Mouse (Mus musculus): ENCODE data around the gene Prep.

The Prep gene

DNA sequence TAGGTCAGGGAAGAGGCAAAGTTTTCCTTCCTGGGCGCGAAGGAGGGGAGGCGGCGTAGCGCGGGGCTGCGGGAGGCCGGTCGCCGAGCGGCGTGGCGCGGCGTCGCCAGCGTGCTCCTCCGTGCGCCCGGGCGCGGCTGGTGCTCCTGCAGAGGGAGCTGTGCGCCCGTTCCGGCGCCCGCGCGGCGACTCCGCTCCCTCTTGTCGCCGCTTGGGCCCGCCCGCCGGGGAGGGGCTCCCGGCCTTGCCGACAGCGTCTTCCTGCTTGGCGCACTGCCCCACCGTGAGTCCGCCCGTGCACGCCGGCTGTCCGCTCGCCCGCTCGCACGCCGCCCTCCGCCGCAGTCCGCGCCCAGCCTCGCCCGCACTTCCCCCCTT, at the start of gene Prep:
Prep (plus strand) TSS at position 273 of the 378 bp plus-strand sequence.
- peak; percentile 92 to 97 for DNase-seq

DNA sequence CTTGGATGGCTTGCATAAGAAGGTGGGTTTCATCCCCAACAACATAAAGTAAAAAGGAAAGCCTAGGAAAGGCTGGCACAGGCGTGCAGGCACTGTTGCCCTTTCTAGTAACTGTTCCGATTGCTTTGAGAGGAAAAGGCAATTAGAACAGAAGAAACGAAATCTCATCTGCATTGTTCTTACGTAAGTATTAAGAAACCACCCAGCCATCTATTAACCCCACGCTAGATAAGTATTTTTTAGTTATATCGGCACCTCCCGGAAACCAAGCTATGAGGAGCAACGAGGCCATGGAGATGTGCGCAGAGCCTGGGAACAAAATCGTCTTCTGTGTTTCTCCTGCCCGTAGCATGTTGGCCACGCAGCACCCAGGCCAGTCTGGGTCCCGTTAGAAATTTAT, 49.7 kb upstream of the Prep start:
- no peak for DNase-seq

DNA sequence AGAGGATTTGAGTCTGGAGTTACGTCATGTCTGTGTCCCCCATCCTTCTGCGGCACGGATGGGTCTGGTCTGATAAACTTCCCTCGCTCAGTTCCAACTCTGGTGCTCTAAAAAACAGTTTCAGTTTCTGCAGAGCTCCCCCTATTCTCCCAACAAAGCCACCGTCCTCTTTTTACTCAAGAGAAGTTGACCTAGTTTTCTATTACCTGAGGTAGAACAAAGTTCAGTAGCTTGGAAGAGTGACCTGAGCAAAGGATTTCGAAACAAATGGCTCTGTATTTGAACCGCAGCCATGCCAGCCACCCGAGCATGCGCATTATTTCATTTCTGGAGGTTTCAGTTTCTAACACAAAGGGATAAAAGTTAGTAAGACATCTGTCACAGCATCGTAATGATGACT, 49.2 kb upstream of the Prep start:
- DNase-seq = no peak

DNA sequence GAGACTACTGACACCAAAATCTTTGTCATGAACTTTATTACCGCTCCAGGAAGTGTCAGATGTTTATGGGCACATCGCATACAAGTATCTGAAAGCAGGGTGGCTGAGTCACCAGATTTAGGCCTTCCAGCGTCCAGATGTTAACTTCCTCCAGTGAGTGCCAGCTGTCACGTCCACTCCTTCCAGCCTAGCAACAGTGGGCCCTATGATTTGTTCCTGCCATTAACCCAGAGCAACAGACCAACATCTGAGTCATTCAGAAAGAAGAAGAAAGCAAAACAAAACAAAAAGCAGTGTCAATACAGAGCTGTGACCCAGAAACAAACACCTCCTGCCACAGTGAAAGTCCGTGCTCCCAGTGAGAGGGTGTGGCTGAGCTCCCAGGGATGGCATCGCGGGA, 47.6 kb upstream of the Prep start:
- no peak for DNase-seq

DNA sequence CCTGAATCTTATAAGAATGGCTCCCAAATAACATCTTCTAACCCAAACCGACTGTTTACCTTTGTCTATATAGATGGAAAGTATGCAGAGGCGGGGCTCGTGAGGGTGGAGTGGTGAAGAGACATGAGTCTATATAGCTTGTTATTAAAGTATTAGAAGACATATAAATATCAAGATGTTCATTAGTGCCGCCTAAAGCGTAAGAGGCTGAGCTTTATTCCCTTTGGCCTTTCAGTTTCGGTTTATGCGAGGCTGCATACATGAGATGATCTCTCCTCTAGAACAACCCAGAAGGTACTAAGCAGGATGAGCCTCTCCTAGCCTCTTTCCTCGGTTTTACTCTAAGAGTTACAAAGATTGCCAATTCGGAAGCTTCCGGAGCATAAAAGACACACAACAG, 47.2 kb upstream of the Prep start:
- DNase-seq = no peak

DNA sequence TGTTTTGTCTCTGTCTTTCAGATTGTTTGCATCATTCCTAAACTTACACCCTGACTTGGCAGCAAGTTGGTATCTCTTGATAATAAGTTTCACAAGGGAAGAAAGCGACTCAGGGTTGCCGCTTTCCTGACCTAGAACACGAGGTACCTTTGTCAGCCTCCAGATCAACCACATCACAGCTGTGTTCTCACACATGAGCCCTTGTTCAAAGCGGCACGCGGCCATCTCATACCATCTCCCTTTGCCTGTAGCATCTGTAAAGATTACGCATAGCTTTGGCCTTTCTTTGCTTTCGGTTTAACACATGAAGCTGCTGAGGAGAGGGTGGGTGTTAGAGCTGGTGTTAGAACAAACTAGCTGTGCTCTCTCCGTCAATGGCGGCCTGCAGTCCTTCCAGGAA, 46.7 kb upstream of the Prep start:
- no peak for DNase-seq

DNA sequence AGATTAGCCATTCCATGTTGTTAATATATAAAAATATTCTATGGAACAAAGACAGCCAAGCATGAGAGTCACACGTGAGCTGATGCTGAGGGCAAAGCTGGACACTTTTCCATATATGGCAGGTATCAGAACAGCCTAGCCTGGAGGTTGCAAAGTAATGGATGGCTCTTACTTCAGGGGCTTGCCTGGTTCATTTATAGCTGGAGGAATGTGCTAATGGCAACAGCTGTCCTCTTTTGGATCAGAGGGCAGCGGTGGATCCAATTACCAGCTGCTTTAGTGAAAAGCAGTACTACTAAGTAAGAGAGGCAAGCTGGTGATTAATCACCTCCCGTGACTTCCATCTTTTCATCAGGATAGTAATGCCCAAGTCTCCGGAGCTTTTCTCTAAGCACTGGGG, 41.8 kb upstream of the Prep start:
- DNase-seq = no peak

DNA sequence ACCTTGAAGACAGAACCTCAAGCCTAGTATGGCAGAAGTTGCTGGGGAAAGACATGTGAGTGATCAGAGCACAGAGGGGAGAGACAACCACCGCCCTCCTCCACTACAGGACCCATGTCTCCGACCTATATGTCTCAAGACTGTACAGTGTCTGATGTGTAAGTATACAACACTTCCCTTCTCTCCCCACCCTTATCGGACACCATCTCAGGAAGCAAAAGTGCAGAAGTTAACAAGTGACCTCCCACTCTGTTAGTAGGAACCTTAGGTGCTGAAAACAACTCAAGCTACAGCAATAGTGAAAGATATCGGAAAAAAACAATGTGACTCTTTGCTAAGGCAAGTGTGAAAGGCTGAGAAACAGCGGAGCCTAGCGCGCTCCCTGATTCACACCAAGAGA, 40.1 kb upstream of the Prep start:
- no peak for DNase-seq

DNA sequence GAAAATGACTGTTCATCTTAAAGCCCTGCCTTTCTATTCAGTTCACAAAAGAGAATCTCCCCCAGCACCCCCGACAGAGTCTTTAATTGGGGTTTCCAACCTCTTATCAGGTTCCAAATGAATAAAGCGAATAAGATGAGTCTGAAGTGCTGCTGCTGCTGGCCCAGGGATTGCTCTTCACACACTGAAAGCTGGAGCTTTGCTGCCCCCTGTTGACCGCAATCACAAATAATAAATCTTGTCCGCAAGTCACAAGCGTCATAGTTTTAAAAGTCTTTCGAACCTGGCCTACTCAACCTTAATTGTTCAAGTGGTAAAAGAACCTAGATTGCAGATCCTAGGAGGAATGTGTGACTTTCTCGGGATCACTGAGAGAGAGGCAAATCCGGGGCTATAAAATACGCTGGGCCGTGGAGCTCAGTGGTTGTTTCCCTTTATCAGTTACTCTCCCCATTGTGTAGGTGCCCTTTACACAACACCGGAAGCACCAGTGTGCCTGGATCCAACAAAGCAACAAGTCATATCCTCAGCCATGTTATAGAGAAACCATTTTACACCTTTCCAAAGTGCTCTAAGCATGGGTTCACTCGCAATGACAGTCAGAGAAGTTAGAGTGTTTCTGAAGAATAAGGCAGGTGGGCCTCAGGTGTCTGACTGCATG, 21.6 kb upstream of the Prep start:
- peak; percentile 75 to 85 for DNase-seq

DNA sequence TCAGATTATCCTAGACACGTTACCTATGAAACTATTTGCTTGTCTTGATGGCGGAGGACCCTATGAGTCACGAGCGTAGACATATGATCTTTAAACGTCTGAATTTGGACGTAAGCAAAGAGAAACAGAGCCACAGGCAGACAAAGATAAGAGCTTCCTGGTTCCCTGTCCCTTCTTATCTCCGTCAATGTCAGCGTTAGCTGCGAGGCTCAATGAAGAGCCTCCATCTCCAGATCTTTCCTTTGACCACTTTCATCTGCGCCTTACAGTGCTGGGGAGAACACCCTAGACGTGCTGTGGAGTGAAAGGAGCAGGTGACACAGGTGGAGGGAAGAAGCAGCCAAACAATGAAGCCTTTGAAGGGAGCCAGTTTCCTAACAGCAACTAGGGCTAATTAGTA, 18.8 kb upstream of the Prep start:
- DNase-seq = no peak

DNA sequence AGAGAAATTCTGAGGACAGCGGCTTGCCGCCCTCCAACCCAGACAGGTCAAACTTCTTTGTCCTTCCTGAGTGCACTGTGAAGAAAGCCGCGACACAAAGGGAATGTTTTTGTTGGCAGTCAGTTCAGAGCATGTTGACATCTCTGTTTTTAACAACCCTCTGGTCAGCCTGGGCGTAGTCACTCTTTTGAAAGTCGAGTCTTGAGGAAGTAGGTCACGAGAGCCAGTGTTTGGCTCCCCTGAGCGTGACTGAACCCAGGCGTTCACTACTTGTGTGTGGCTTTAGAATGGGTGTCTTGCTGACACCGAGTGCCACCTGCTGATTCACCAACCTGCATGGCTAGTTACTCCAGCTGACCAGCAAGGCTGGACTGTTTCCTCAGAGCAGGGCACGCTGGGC, 18.4 kb upstream of the Prep start:
- no peak for DNase-seq

DNA sequence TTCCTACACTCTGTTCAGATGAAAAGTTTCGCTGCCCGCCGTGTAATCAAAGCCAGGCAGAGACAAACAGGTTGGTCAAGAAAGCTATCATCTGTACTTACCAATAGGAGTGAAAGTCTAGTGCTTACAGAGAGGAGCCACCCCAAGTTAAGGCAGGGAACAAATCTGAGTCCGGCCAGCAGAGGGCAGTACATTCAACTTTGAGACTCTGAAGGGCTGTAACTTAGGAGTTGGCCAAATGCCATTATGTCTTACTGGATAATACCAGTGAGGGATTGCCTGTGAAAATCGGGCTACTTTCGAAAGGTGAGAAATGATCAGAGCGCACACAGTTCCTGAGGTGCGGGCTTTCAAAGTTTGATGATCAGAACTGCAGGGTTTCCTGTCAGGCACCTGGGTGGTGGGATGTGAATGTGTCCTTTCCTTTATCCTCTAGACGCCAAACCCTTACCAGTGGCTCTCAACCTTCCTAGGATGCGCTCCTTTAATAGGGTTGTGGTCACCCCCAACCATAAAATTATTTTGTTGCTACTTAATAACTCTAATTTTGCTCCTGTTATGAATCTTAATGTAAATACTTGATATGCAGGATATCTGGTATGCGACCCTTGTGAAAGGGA, 15.8 kb upstream of the Prep start:
- peak; percentile 71 to 83 for DNase-seq

DNA sequence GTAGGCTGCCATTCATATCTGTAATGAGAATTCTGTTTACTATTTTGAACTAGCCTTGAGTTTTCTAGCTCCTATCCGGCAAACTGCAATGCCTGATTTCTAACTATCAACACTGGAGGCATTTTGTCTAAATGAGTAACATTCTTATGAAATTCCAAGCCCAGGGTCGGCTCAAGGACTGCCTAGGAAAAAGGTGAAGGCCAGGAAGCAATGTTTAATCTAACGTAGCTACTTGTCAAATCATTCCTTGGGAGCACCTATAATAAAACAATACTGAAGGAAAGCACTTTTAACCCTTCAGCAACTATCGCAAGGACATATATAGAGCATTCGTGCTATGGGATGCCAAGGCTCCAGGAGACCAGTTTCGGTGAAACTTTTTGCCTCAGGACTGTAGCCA, 8.6 kb upstream of the Prep start:
- no peak for DNase-seq

DNA sequence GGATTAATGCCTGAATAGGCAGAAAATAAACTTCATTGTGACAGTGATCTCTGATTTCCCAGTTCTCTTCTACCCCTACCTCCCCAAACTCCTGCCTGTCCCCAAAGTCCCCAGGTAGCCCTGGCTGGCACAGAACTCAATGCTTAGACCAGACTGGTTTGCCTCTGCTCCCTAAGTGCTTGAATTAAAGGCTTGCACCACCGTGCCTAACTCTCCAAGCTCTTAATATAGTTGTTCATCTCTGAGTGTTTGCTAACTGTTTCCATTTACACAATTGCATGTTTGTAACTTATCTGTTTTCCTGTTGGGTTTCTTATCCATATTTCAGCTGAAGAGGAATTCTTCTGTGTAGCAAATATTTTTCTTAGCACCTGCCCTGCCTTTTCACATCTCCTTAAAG, 6.2 kb upstream of the Prep start:
- no peak for DNase-seq

DNA sequence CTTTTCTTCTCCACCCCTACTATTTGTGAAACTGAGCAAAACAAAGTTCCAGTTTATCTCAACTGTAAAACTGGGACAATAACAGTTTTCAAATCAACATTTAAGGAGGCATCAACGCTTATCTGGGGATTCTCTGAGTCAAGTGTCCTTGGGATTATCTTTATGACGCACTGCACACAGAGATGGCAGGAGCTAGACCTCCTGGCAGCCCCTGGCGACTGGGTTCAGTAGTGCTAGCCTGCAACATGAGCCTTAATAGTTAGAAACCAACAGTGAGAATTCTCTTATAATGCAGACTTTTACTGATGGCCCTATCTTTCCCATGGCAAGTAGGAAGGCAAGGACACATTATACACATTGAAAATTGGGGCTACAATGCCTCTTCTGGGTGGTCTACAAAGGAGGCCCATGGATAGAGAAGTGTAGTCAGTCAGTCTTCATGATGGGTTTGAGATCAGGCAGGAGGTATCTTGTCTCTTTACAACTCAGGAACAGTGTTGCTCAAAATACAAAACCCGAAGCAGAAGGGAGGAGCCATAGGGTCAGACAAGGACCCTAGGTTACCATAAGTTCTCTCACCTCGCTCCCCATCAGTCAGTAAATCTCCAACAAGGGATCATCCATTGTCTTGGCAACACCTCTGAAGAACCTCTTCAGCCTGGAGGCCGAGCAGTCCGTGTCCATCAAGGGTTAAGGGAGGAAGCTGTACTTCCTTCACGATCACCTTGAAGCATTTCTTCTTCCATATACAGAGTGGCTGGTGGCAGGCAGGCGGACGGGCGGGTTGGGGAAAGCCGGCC, 672 bp upstream of the Prep start:
- DNase-seq = peak in 1 of 2 experiments; percentile 34

DNA sequence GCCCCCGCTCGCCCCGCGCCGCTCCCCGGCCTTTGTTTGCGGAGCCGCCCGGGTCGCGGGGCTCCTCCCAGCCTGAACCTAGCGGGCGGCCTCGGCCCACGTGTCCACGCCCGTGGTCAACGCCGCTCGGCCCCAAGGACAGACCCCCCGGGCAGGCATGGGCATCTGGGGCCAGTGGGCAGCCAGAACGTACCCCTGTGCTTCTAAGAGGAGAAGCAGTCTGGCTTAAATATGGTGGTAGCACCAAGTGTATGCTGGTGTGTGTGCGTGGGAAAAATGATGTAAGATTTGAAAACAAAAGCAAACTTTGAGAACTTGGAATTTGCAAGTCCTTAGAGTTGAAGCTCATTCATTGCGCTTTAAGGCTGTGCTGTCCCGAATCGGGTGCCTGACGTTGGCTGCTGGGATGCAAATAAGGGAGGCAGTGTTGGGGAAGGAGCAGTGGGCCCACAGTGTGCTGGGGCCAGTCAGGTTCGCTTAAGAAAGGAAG, 478 bp downstream of the Prep start:
- DNase-seq = no peak

DNA sequence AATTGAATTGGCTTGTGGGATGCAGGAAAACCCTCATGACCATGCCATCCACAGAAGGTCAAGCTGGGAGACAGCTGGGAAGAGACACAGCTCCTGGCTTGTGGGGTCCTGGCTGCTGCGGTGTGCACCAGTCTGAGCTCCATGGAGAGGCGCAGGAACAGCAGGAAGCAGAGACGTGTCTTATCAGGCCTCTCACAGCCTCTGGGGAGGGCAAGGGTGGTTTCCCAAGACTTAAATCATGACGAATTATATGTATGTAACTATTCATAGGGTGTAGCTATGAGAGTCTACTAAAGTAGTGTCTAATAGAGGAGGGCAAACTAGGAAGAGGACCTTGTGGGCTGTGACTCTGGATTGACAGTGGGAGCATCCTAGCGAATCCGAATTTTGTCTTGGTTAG, 2.6 kb downstream of the Prep start:
- DNase-seq = no peak

DNA sequence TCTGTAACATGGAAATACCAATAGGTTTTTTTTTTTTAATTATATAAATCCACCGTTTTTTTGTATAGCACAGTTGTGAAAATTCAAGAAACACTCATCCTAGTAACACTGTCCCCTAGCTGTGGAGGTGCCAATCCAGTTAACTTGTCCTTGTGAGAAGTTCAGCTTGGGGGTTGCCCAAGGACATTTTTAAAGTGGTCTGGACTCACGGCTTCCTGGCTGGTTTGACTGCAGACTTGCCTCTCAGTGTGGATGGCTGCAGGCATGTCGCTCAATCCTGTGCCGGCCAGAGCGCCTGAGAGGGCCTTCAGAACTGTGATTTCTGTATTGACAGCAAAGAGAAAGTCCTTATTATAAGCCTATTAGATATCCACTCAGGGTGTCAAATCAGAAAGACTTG, 3.4 kb downstream of the Prep start:
- DNase-seq = no peak

DNA sequence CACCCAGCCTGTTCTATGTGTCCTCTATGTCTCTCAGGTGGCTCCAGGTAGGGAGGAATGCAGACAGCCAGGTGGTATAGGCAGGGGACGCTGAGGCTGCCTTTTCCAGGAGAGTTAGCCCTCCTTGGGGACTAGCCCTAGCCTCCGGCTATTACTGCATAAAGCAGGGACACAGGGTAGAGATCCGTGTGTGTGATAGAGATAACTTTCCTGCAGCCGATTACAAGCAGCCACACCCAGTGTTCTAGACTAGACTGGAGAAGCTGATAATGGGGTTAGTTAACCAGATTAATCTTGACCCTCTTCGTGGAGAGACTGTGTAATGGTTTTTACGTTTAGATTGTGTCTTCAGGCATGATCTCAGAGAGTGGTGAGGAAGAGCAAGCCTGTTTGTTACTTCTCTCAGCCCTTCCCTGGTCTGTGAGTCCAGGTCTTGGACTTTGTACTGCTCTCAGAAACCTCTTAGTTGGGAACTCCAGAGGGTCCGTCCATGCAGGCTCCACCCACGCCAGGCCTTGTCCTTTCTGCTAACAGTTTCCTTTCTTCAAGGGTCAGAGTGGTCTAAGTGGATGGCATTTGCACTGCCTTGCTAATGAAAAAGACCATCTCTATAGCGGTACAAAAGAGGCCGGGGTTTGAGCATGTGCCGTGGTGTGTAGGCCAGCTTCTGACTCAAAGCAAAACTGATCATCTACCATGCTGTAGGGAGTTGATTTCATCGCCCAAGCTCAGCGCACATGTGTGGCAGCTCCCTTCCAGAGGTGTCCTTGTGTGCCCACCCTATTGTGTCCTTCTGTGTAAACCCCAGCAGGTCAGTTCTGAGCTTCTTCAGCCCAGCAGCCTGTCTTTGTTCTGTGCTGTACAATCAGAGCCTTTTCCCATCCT, 4.2 kb downstream of the Prep start:
- DNase-seq = no peak

DNA sequence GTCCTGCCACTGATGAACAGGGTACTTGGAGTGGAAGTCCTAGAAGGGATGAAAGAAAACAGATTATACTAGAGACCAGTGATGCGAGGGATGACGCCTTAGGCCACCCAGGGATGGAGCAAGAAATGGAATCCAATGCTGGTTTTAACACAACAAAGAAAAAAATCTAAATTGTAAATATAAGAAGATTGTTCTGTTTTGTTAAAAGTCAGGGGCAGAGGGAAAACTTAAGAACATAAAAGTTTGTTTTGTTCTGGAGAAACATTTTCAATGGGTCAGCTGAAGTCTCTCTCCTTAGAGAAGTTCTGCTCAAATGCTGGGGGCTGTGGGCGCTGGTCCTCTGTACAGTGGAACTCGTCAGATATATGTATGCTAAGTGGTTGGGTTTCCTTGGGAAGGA, 5.3 kb downstream of the Prep start:
- no peak for DNase-seq

DNA sequence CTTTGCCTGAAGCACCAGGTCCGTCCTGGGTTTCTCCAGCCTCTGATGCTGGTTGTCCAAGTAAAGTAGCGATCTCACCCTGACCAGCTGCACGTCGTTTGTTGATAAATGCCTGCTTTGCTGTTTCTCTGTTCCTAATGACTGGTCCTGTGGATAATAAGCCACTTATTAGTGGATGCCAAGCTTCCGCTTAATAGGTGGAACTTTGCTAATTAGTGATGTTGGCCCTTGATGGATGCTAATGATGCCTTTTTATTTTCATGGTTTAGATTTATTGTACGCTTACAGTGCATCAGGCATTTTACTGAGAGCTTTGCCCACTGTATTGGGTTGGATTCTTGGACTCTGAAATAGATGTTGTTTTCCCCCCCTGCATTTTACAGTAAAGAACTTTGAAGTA, 7.5 kb downstream of the Prep start:
- DNase-seq = no peak

DNA sequence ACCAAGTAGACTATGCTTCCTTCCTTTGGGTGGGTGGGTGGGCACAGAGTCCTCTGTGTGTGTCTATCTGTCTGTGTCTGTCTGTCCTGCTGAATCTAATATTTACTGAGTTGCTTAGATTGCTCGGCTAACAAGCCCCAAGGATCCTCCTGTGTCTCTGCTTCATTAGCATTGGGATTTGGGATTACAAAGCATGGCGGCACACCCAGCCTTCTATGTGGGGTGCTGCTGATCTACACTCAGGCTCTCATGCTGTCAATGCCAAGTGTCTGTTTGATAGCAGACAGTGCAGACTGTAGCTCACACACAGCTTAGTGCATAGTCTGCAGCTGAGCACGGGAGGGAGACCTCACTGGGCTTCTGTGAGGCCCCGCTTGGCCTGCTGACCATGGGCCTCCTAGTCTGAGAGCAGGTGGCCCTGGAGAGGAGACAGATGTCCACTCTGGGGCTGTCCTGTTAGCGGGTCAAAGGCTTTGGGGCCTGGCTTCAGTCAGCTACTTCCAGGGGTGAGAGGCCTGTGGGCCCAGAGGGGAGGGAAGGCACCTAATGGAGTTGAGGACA, 8.6 kb downstream of the Prep start:
- DNase-seq = no peak

DNA sequence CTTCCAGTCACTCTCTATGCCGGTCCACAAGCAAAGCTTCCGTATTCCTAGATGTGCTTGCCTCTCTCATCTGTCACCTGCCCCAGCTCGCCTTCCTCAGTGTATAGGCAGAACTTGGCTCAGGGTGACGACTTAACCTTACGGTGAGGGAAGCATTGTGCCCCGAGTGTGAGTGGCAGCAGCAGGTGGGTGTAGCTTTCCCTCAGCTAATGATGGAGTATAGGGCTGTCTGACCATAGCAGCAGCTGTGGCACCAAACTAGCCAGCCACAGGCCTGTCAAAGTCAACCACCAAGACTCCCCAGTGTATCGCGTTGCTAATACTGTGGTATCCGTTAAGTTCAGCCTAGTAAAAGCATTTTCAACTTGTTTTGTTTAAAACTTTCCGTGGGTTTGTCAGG, 9.6 kb downstream of the Prep start:
- DNase-seq = no peak

Measured in cerebellum, postnatal 25 days (tissue).